Mouse (Mus musculus): ENCODE data around the gene 1700020A23Rik. TPM values are rescaled to one million over a fixed set of nuclear protein-coding genes. Genes with fewer than 3 reads are reported as not detected.

1700020A23Rik gene
- not detected for polyA plus RNA-seq (2014; fragmentation: Illumina TruSeq; extraction: RNeasy Lipid Tissue Mini Kit (QIAGEN cat#74804); ENCODE audit: low read depth, low replicate concordance)

GRCm38 (mm10) chr2:130404939-130405338 lies at the start of gene 1700020A23Rik, which contains the start of gene Gm28372:
Gene 1700020A23Rik (plus strand): TSS chr2:130405259.
Gene Gm28372 (plus strand): TSS chr2:130405239.

GRCm38 (mm10) chr2:130397186-130397985 lies 7.7 kb upstream of the 1700020A23Rik start, which contains the start of gene Cpxm1:
Gene Cpxm1 (minus strand): TSS chr2:130397574.

GRCm38 (mm10) chr2:130406178-130406577 lies 1.1 kb downstream of the 1700020A23Rik start, which contains the start of gene Tmem239:
Gene Tmem239 (plus strand): TSS chr2:130406478.

GRCm38 (mm10) chr2:130424126-130424853 lies 19.2 kb downstream of the 1700020A23Rik start, which contains the start of the genes Vps16 and Pced1a:
Gene Vps16 (plus strand): TSS chr2:130424339.
Gene Pced1a (minus strand): TSS chr2:130424701.

GRCm38 (mm10) chr2:130449794-130450433 lies 44.9 kb downstream of the 1700020A23Rik start, which contains the start of gene Ptpra:
Gene Ptpra (plus strand): TSS chr2:130450278.

Other genes starting within 250 kb of the 1700020A23Rik start
- gene Snrpb, start 225.9 kb upstream of the 1700020A23Rik start, polyA plus RNA-seq (2014; fragmentation: Illumina TruSeq; extraction: RNeasy Lipid Tissue Mini Kit (QIAGEN cat#74804); ENCODE audit: low read depth, low replicate concordance), result 141 TPM
- not detected for gene Tmc2, start 210.1 kb upstream of the 1700020A23Rik start, polyA plus RNA-seq (2014; fragmentation: Illumina TruSeq; extraction: RNeasy Lipid Tissue Mini Kit (QIAGEN cat#74804); ENCODE audit: low read depth, low replicate concordance)
- gene Nop56, start 130.8 kb upstream of the 1700020A23Rik start, polyA plus RNA-seq (2014; fragmentation: Illumina TruSeq; extraction: RNeasy Lipid Tissue Mini Kit (QIAGEN cat#74804); ENCODE audit: low read depth, low replicate concordance), result 47.6 TPM
- gene Idh3b, start 120.7 kb upstream of the 1700020A23Rik start, polyA plus RNA-seq (2014; fragmentation: Illumina TruSeq; extraction: RNeasy Lipid Tissue Mini Kit (QIAGEN cat#74804); ENCODE audit: low read depth, low replicate concordance), result 950 TPM
- 0.73 TPM for gene Ebf4, start 110.1 kb upstream of the 1700020A23Rik start, polyA plus RNA-seq (2014; fragmentation: Illumina TruSeq; extraction: RNeasy Lipid Tissue Mini Kit (QIAGEN cat#74804); ENCODE audit: low read depth, low replicate concordance)
- gene Cpxm1, start 7.7 kb upstream of the 1700020A23Rik start, polyA plus RNA-seq (2014; fragmentation: Illumina TruSeq; extraction: RNeasy Lipid Tissue Mini Kit (QIAGEN cat#74804); ENCODE audit: low read depth, low replicate concordance), result 9.0 TPM
- gene Gm28372, start within 50 bp of the 1700020A23Rik start, polyA plus RNA-seq (2014; fragmentation: Illumina TruSeq; extraction: RNeasy Lipid Tissue Mini Kit (QIAGEN cat#74804); ENCODE audit: low read depth, low replicate concordance), result not detected
- gene Tmem239, start 1.2 kb downstream of the 1700020A23Rik start, polyA plus RNA-seq (2014; fragmentation: Illumina TruSeq; extraction: RNeasy Lipid Tissue Mini Kit (QIAGEN cat#74804); ENCODE audit: low read depth, low replicate concordance), result not detected
- gene Vps16, start 19.1 kb downstream of the 1700020A23Rik start, polyA plus RNA-seq (2014; fragmentation: Illumina TruSeq; extraction: RNeasy Lipid Tissue Mini Kit (QIAGEN cat#74804); ENCODE audit: low read depth, low replicate concordance), result 35.1 TPM
- 7.9 TPM for gene Pced1a, start 19.4 kb downstream of the 1700020A23Rik start, polyA plus RNA-seq (2014; fragmentation: Illumina TruSeq; extraction: RNeasy Lipid Tissue Mini Kit (QIAGEN cat#74804); ENCODE audit: low read depth, low replicate concordance)
- gene Ptpra, start 45.0 kb downstream of the 1700020A23Rik start, polyA plus RNA-seq (2014; fragmentation: Illumina TruSeq; extraction: RNeasy Lipid Tissue Mini Kit (QIAGEN cat#74804); ENCODE audit: low read depth, low replicate concordance), result 38.9 TPM
- 38.3 TPM for gene Mrps26, start 158.5 kb downstream of the 1700020A23Rik start, polyA plus RNA-seq (2014; fragmentation: Illumina TruSeq; extraction: RNeasy Lipid Tissue Mini Kit (QIAGEN cat#74804); ENCODE audit: low read depth, low replicate concordance)
- gene Oxt, start 170.9 kb downstream of the 1700020A23Rik start, polyA plus RNA-seq (2014; fragmentation: Illumina TruSeq; extraction: RNeasy Lipid Tissue Mini Kit (QIAGEN cat#74804); ENCODE audit: low read depth, low replicate concordance), result not detected
- not detected for gene Avp, start 177.3 kb downstream of the 1700020A23Rik start, polyA plus RNA-seq (2014; fragmentation: Illumina TruSeq; extraction: RNeasy Lipid Tissue Mini Kit (QIAGEN cat#74804); ENCODE audit: low read depth, low replicate concordance)
- 7.6 TPM for gene Fastkd5, start 224.8 kb downstream of the 1700020A23Rik start, polyA plus RNA-seq (2014; fragmentation: Illumina TruSeq; extraction: RNeasy Lipid Tissue Mini Kit (QIAGEN cat#74804); ENCODE audit: low read depth, low replicate concordance)
- 4.2 TPM for gene Ubox5, start 224.8 kb downstream of the 1700020A23Rik start, polyA plus RNA-seq (2014; fragmentation: Illumina TruSeq; extraction: RNeasy Lipid Tissue Mini Kit (QIAGEN cat#74804); ENCODE audit: low read depth, low replicate concordance)
- 6.1 TPM for gene Lzts3, start 237.5 kb downstream of the 1700020A23Rik start, polyA plus RNA-seq (2014; fragmentation: Illumina TruSeq; extraction: RNeasy Lipid Tissue Mini Kit (QIAGEN cat#74804); ENCODE audit: low read depth, low replicate concordance)

All from heart, adult 10 weeks (tissue).